Mouse (Mus musculus): ENCODE measurements around the gene Sh3glb2.

DNA sequence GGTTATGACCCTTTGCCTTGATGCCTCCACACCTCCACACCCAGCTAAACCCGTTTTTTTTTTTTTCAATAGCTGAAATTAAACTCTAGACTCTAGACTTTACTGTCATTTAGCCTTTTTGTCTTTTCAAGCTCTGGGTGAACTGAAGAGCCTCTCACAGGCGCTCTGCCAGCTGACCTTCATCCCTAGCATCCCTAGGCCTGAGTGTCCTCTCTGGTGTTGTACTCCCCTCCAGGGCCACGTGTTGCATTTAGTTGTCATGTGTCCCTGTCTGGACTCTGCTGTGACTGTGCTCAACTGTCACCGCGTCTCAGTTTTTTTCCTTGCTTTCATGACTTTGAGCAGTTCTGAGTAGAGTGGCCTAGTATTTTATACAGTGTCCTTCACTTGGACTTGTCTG lies 59.2 kb downstream of the Sh3glb2 start:
- no peak for TF ChIP-seq CTCF (IDR thresholded peaks at IDR 0.05)
- TF ChIP-seq POLR2A (IDR thresholded peaks at IDR 0.05; ENCODE audit: insufficient read depth, low read depth, low read length) = no peak

Measured in heart, adult 2 months (tissue).